8 mouse cellular contexts compared by ENCODE assay signal in genomic region chr11:53892716-53893416, GRCm38 (mm10). TPM values are rescaled to one million over a fixed set of nuclear protein-coding genes. Genes with fewer than 3 reads are reported as not detected.
DNase-seq lines count a peak whose midpoint lies in the region; ATAC-seq and TF ChIP-seq lines count a peak whose summit lies in the region.
"Had no signal": no experiment of that assay in that cellular context is flagged by ENCODE, and none has a peak within 500 bp of the region (broad histone marks: within the 10 kb centered on the region; RNA-seq: fewer than 3 reads in every experiment).

No protein-coding gene starts in this region.

- DNase-seq in ZHBTc4 (ENCODE audit: low read depth, low spot score) = peak; percentile 68
- peak; percentile 76 for DNase-seq in kidney, adult 2 months
- DNase-seq in lung, postnatal 4 days = peak; percentile 26 to 37
- DNase-seq in thymus, postnatal 10 days (ENCODE audit: low spot score in 2 of 2) = peak; percentile 49 to 52
- DNase-seq in layer of hippocampus, postnatal 14 days (ENCODE audit: low spot score in 2 of 2) = no peak
- no peak for DNase-seq in midbrain, postnatal 0 days (ENCODE audit: low spot score)

- no peaks in the 10 kb centered on the region for H3K36me3 ChIP-seq in kidney, adult 2 months (ENCODE audit: control insufficient read depth, insufficient read depth, low read length)
- H3K36me3 ChIP-seq in midbrain, postnatal 0 days (ENCODE audit: insufficient read depth, low read length) = no peaks in the 10 kb centered on the region
- H3K36me3 ChIP-seq: embryonic facial prominence, embryonic 15.5 days had no signal

- no peak for TF ChIP-seq POLR2A in kidney, adult 2 months (IDR thresholded peaks at IDR 0.05; ENCODE audit: low read depth, low read length)

- H3K27me3 ChIP-seq in kidney, adult 2 months (replicated peaks; ENCODE audit: control insufficient read depth, insufficient read depth, low read length) = no peaks in the 10 kb centered on the region
- no peaks in the 10 kb centered on the region for H3K27me3 ChIP-seq in midbrain, postnatal 0 days (ENCODE audit: insufficient read depth, low read length)
- H3K27me3 ChIP-seq: embryonic facial prominence, embryonic 15.5 days had no signal

- no peak overlapping the region for H3K9ac ChIP-seq in midbrain, postnatal 0 days (replicated peaks; ENCODE audit: low read length, poor library complexity, severe bottlenecking)
- H3K9ac ChIP-seq: embryonic facial prominence, embryonic 15.5 days had no signal

- peak overlapping the region; percentile 76 for H3K27ac ChIP-seq in kidney, adult 2 months (ENCODE audit: insufficient read depth, low read depth, low read length)
- H3K27ac ChIP-seq in midbrain, postnatal 0 days (ENCODE audit: low read depth, low read length) = no peak overlapping the region

- H3K9me3 ChIP-seq in midbrain, postnatal 0 days (ENCODE audit: low read length) = no peaks in the 10 kb centered on the region
- H3K9me3 ChIP-seq: embryonic facial prominence, embryonic 15.5 days had no signal

- H3K4me3 ChIP-seq in kidney, adult 2 months (ENCODE audit: insufficient read depth, low read depth, low read length) = no peak overlapping the region
- H3K4me3 ChIP-seq in midbrain, postnatal 0 days (ENCODE audit: low read depth, low read length) = no peak overlapping the region

- WGBS in kidney, adult 2 months = 26% methylated on average over 9 of the region's 9 CpGs
- WGBS in midbrain, postnatal 0 days = 35% methylated on average over 9 of the region's 9 CpGs

- peaks cover 16% of the 10 kb centered on the region; the same call in 1 of the 2 replicates for H3K4me1 ChIP-seq in kidney, adult 2 months (ENCODE audit: control insufficient read depth, insufficient read depth, low read length)
- peaks cover 5% of the 10 kb centered on the region; the same call in 1 of the 2 replicates for H3K4me1 ChIP-seq in midbrain, postnatal 0 days (ENCODE audit: insufficient read depth, low read length)

- no peak overlapping the region for H3K4me2 ChIP-seq in midbrain, postnatal 0 days (ENCODE audit: low read depth, low read length, poor library complexity, severe bottlenecking)

- ATAC-seq in CD4-positive, CD25-positive, alpha-beta regulatory T cell, adult 4 months = peak; percentile 57
- ATAC-seq in midbrain, postnatal 0 days (ENCODE audit: low FRiP score) = no peak

- no peak for TF ChIP-seq CTCF in kidney, adult 2 months (conservative IDR thresholded peaks at IDR 0.05; ENCODE audit: insufficient read depth, insufficient read length, low read depth, low read length)
- no peak for TF ChIP-seq CTCF in midbrain, postnatal 0 days (IDR thresholded peaks at IDR 0.05)

RNA-seq across cellular contexts. Expression of gene Slc22a5, which starts 1.4 kb away (rescaled TPM):
- 10 to 100 TPM; 25.9 to 29.3 TPM for polyA plus RNA-seq in CD4-positive, CD25-positive, alpha-beta regulatory T cell, adult 4 months (2017; shearing (Covaris generic))
- 188 and 195 TPM in 2 replicates for polyA plus RNA-seq in kidney, adult 2 months (2012; rRNA removed)
- 10 to 100 TPM; 12.4 to 13.5 TPM for total RNA-seq in layer of hippocampus, postnatal 14 days (2021)
- 13.2 and 13.6 TPM in 2 replicates for total RNA-seq in midbrain, postnatal 0 days (2014; rRNA removed)
- 12.8 and 13.0 TPM in 2 replicates for polyA plus RNA-seq in midbrain, postnatal 0 days (2015; fragmentation: Nextera tagmentation; extraction: Ambion mirVana)

RNA-seq across cellular contexts. Expression of gene Gm12216, which starts 33.8 kb away (rescaled TPM):
- 10 to 100 TPM; 31.5 to 32.1 TPM for polyA plus RNA-seq in CD4-positive, CD25-positive, alpha-beta regulatory T cell, adult 4 months (2017; shearing (Covaris generic))
- polyA plus RNA-seq in kidney, adult 2 months (2012; rRNA removed) = 5.4 and 5.8 TPM in 2 replicates
- total RNA-seq in layer of hippocampus, postnatal 14 days (2021) = 1 to 10 TPM; 2.4 to 4.1 TPM
- not detected in 2 replicates for total RNA-seq in midbrain, postnatal 0 days (2014; rRNA removed)
- polyA plus RNA-seq in midbrain, postnatal 0 days (2015; fragmentation: Nextera tagmentation; extraction: Ambion mirVana) = 0.65 and 0.85 TPM in 2 replicates

Comparison
In these comparisons a context has a peak if more than half of its experiments do, and no peak if none do; other contexts are left out.
1. DNase-seq: peak in ZHBTc4 (single experiment), kidney, adult 2 months (single experiment), lung, postnatal 4 days (2 of 2) and thymus, postnatal 10 days (2 of 2); none in layer of hippocampus, postnatal 14 days (0 of 2) and midbrain, postnatal 0 days (single experiment).